Mouse (Mus musculus): ENCODE results near the gene Bcl2l13. TPM values are rescaled to one million over a fixed set of nuclear protein-coding genes. Genes with fewer than 3 reads are reported as not detected.

The Bcl2l13 gene
- total and polyA plus RNA-seq, 3 experiments, result 24.6 to 46.6 (median 25.5) TPM

DNA sequence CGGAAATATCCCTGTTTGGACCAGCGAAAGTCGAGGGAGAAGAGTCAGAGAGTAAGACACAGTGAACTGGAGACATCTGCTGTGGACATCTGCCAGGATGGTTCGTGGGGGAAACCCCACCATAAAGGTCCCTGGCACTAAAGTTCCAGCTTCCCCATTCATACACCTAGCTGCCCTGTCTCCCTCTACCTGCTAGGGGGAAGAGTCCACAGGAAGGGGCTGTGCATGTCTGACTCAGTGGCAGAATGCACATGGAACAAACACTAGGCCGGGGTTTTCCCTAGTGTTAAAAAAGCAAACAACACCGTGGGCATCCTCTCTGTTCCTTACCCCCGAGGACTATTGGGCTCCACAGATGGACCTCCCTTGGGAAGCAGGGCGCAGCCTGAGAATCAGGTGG, 77.8 kb downstream of the Bcl2l13 start:
- Histone ChIP-seq H3K4me2 (ENCODE audit: insufficient read depth, low read depth, poor library complexity, severe bottlenecking) (peak overlapping the region; percentile 99), H3K4me1 (ENCODE audit: control insufficient read depth in 1 of 2, insufficient read depth in 2 of 2) (peaks cover 23 to 53% of the 10 kb centered on the region in 2 experiments), H3K36me3 (replicated peaks in 1 of 2; ENCODE audit: control insufficient read depth in 1 of 2, insufficient read depth in 1 of 2, low read length in 1 of 2) (peaks cover 17 to 36% of the 10 kb centered on the region in 2 experiments), H3K9me3 (replicated peaks; ENCODE audit: low read length) (no peaks in the 10 kb centered on the region), H3K27me3 (replicated peaks) (no peaks in the 10 kb centered on the region), H3K79me2 (replicated peaks; ENCODE audit: control insufficient read depth, extremely low read depth, insufficient read depth, poor library complexity, severe bottlenecking) (peaks cover 53% of the 10 kb centered on the region), H3K27ac (ENCODE audit: insufficient read depth, low read depth) (peak overlapping the region; percentile 100), H3K4me3 (replicated peaks in 1 of 3; ENCODE audit: low read depth in 2 of 3, low read length in 2 of 3, poor library complexity in 1 of 3) (peak overlapping the region; percentile 20 to 94 (median 54)), H3K9ac (ENCODE audit: insufficient read depth, low read depth) (peak overlapping the region; percentile 99)
- DNase-seq (ENCODE audit: extremely low read depth), result peak; percentile 92
- dilution Hi-C loops (cut with MboI; ENCODE audit: extremely low pct_ligation_motif_present, extremely low pct_unique_long_range_greater_than_20kb, low sequenced_read_pairs), result no loop called here
- in situ Hi-C loops (cut with MboI; ENCODE audit: low pct_ligation_motif_present, low pct_unique_long_range_greater_than_20kb, low sequenced_read_pairs), result no loop called here
- TF ChIP-seq JUND (conservative IDR thresholded peaks at IDR 0.05; ENCODE audit: low read depth, low read length), result peak; percentile 80
- TF ChIP-seq MAFK (IDR thresholded peaks at IDR 0.05; ENCODE audit: insufficient replicate concordance, low read length), result peak; percentile 76
- TF ChIP-seq ZMIZ1 (IDR thresholded peaks at IDR 0.05; ENCODE audit: low read depth, low read length), result peak; percentile 54; the same call in 1 of the 2 replicates
- 0 out of 2 replicates have a peak, but pooled peaks have one; percentile 42 for TF ChIP-seq UBTF (IDR thresholded peaks at IDR 0.05; ENCODE audit: low read depth, low read length)
- TF ChIP-seq MEF2A (IDR thresholded peaks at IDR 0.05; ENCODE audit: borderline replicate concordance, low read depth, low read length), result peak; percentile 92; the same call in 1 of the 2 replicates
- TF ChIP-seq POLR2A (IDR thresholded peaks at IDR 0.05; ENCODE audit: low read depth, low read length), result no peak
- TF ChIP-seq POLR2AphosphoS2 (IDR thresholded peaks at IDR 0.05; ENCODE audit: low read depth, low read length), result peak; percentile 84; the same call in 1 of the 2 replicates
- no peak for TF ChIP-seq USF2 (conservative IDR thresholded peaks at IDR 0.05; ENCODE audit: low read depth, low read length)
- peak; percentile 75 for TF ChIP-seq ZNF384 (IDR thresholded peaks at IDR 0.05; ENCODE audit: low read depth, low read length)
- peak; percentile 85 for TF ChIP-seq MAZ (IDR thresholded peaks at IDR 0.05; ENCODE audit: low read depth, low read length)
- TF ChIP-seq ZKSCAN1 (IDR thresholded peaks at IDR 0.05; ENCODE audit: borderline replicate concordance, low read depth, low read length), result 0 out of 2 replicates have a peak, but pooled peaks have one; percentile 24
- peak; percentile 44; the same call in 1 of the 2 replicates for TF ChIP-seq TBP (conservative IDR thresholded peaks at IDR 0.05; ENCODE audit: low read depth, low read length)
- peak; percentile 62; the same call in 1 of the 2 replicates for TF ChIP-seq NELFE (IDR thresholded peaks at IDR 0.05; ENCODE audit: low read depth, low read length)
- peak; percentile 26 for TF ChIP-seq RAD21 (IDR thresholded peaks at IDR 0.05; ENCODE audit: low read depth, low read length)
- peak; percentile 60; the same call in 1 of the 2 replicates for TF ChIP-seq JUN (IDR thresholded peaks at IDR 0.05; ENCODE audit: insufficient read depth, low read depth, low read length)
- no peak for TF ChIP-seq GABPA (IDR thresholded peaks at IDR 0.05; ENCODE audit: insufficient replicate concordance, low read depth, low read length)
- peak; percentile 58 for TF ChIP-seq MXI1 (IDR thresholded peaks at IDR 0.05; ENCODE audit: low read depth, low read length)
- TF ChIP-seq SMC3 (IDR thresholded peaks at IDR 0.05; ENCODE audit: low read depth, low read length), result peak; percentile 48
- peak; percentile 52 for TF ChIP-seq HCFC1 (IDR thresholded peaks at IDR 0.05; ENCODE audit: low read depth, low read length)
- peak; percentile 76 for TF ChIP-seq ELF1 (IDR thresholded peaks at IDR 0.05; ENCODE audit: low read depth, low read length)
- peak; percentile 66; the same call in 1 of the 2 replicates for TF ChIP-seq E2F4 (IDR thresholded peaks at IDR 0.05; ENCODE audit: insufficient replicate concordance, low read depth, low read length)
- no peak for TF ChIP-seq USF1 (IDR thresholded peaks at IDR 0.05; ENCODE audit: low read depth, low read length)
- TF ChIP-seq MAX (IDR thresholded peaks at IDR 0.05; ENCODE audit: low read length), result peak; percentile 96
- TF ChIP-seq ETS1 (conservative IDR thresholded peaks at IDR 0.05; ENCODE audit: low read depth, low read length), result peak; percentile 95
- TF ChIP-seq SIN3A (IDR thresholded peaks at IDR 0.05; ENCODE audit: low read length), result peak; percentile 87
- TF ChIP-seq CTCF (conservative IDR thresholded peaks at IDR 0.05 in 1 of 2, IDR thresholded peaks at IDR 0.05 in 1 of 2; ENCODE audit: low read depth in 2 of 2, low read length in 2 of 2), result peak in 1 of 2 experiments; percentile 41; a peak in 2 of 4 replicates
- no peak for TF ChIP-seq ZC3H11A (IDR thresholded peaks at IDR 0.05; ENCODE audit: low read depth, low read length)
- TF ChIP-seq RCOR1 (conservative IDR thresholded peaks at IDR 0.05; ENCODE audit: low read depth, low read length), result peak; percentile 94
- TF ChIP-seq NRF1 (IDR thresholded peaks at IDR 0.05; ENCODE audit: low read depth, low read length), result 0 out of 2 replicates have a peak, but pooled peaks have one; percentile 30
- TF ChIP-seq KAT2A (IDR thresholded peaks at IDR 0.05; ENCODE audit: insufficient replicate concordance, low read length), result peak; percentile 67; the same call in 1 of the 2 replicates
- TF ChIP-seq IRF4 (IDR thresholded peaks at IDR 0.05; ENCODE audit: low read depth, low read length), result peak; percentile 93
- TF ChIP-seq BHLHE40 (IDR thresholded peaks at IDR 0.05; ENCODE audit: low read depth, low read length), result peak; percentile 88
- peak; percentile 82 for TF ChIP-seq CHD2 (IDR thresholded peaks at IDR 0.05; ENCODE audit: low read length)
- peak; percentile 98 for TF ChIP-seq TCF12 (IDR thresholded peaks at IDR 0.05; ENCODE audit: low read depth, low read length)
- TF ChIP-seq CHD1 (IDR thresholded peaks at IDR 0.05; ENCODE audit: low read depth, low read length), result no peak
- no peak for TF ChIP-seq PAX5 (IDR thresholded peaks at IDR 0.05; ENCODE audit: low read length)
- TF ChIP-seq EP300 (IDR thresholded peaks at IDR 0.05; ENCODE audit: low read length), result peak; percentile 96
- TF ChIP-seq MYC (IDR thresholded peaks at IDR 0.05; ENCODE audit: low read depth, low read length), result peak; percentile 98
